Mouse (Mus musculus) kidney, adult 11 months (tissue): ENCODE results near the gene Hnrnpu.

ENCODE experiments used
- DNase-seq: peaks from one replicate; pipeline ENCODE4 v3.0.0; 2022

The Hnrnpu gene

DNA sequence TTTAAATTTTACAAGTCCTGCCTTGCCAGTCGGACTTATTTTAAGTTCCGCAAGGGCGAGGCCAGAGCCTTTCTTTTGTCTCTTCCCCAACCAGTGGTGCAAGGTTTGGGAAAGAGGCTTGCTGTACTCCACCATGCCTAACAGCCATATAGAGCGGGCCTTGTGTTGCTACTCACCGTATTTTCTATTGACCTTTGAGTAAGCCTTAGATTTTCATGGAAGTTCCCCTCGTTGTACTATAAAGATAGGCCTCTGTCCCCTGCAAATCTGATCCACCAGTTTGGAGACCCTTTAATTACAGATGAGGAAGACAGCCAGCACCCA is 683 bp upstream of the Hnrnpu start:
- peak; percentile 37 for DNase-seq

DNA sequence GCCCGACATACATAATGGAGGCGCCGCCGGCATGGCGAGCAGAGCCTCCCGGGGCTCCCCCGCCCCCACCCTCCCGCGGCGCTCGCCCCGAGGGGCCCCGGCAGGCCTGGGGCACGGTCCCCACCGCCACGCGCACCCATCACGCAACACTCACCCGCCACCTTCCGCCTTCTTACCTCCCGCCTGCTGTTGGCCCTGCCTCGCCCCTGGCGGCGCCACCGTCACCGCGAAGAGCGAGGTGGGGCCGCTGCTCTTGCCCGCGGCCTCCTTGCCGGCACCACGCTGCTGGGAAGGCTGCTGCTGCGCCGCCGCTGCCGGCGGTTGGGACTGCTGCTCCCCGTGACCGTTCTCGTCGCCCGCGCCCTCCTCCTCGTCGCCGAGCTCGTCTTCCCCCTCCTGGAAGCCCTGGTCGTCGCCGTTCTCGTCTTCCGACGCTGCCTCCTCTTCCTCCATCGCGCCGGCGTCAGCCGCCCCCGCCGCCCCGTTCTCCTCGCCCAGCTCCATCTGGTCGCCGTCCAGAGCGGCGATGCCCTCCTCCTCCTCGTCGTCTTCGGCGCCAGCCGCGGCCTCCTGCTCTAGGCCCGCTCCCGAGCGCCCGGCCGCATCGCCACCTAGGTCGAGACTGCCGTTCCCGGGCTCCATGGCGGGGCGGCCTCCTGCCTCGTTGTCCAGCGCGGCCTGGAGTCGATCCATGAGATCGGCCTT is 668 bp downstream of the Hnrnpu start:
- peak; percentile 37 for DNase-seq

GRCm38 (mm10) chr1:178336289-178336775 is 1.3 kb downstream of the Hnrnpu start:
- DNase-seq, result peak; percentile 92

GRCm38 (mm10) chr1:178335860-178336261 is 1.7 kb downstream of the Hnrnpu start:
- no peak for DNase-seq

DNA sequence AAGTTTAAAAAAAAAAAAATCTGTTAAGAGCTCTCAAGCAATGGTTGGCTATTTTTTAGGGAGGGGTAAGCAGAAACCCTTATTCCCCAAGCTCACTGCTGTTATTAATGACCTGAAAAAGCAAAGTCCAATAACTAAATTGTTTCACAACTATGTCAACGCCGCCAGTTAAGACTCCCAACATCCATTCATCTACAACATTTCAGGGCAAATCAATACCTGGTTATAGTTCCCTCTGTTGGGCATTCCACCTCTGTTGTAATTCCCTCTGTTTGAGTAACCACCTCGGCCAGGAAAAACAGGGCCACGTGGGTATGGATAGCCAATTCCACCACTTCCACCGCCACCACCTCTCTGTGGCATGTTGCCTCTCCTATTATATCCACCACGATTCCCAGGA is 7.7 kb downstream of the Hnrnpu start:
- no peak for DNase-seq

DNA sequence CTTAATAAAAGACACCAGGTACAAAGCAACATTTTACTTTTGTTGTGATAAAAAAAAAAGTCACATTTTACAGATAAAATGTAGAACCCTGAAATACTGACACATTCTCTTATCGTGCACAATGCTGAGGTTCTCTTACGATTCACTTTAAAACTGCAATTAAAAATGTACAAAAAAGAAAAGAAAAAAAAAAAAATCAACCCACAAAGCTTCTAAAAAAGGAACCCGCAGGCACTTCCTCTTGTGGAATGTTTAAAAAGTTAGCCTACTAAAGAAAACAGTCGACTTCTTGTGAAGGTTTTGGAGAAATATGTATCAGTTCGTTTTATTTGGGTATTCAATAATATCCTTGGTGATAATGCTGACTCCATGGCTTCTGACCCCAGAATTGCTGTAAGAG is 8.6 kb downstream of the Hnrnpu start:
- DNase-seq, result no peak

GRCm38 (mm10) chr1:178326950-178327349 is 10.6 kb downstream of the Hnrnpu start:
- no peak for DNase-seq

- no peak for DNase-seq
Observed at GRCm38 (mm10) chr1:178326357-178326756, 11.2 kb downstream of the Hnrnpu start.

- no peak for DNase-seq
Observed at GRCm38 (mm10) chr1:178324568-178324967, 13.0 kb downstream of the Hnrnpu start.

DNA sequence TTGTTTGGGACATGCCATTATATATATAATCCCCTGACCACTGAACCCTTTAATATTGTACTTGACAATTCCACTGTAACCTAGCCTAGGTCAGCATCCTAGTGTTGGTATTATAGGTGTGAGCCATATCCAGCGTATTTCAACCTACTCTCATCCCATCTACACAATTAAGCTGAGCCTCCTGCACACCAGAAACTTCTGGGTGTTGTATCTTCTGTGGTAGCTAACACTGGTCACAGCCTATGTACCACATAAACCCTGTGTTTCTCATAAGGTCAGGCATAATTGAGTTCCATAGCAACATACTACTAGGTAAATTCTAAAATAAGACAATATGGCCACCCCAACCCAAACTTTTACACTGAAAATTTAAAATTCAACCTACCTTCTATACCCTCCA is 14.4 kb downstream of the Hnrnpu start:
- no peak for DNase-seq

DNA sequence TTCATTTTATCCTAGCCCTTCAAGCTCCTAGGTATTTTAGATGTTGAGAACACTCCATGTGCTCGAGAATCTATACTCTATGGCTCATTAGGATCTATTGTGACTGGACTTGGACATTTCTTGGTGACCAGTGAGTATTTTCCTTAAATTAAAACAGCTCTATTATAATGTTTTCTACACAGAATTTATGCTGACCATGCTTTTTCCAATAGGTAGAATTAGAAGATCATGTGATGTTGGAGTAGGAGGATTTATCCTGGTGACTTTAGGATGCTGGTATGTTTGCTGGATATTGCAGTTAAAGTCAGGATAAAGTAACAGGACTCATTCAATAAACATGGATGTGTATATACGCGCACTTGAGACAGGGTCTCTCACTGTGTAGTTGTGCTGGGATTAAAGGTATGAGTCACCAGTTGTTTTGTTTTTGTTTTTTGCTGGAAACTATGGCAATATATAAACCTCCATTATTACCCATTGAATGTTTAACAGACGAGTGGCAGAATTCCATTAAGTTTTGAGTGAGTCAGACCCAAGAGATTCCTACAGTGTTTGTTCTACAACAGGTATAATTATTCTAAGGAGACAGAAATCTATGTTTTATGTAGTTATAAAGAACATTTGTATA is 15.8 kb downstream of the Hnrnpu start:
- no peak for DNase-seq

- no peak for DNase-seq
Observed at GRCm38 (mm10) chr1:178320723-178321590, 16.6 kb downstream of the Hnrnpu start.

DNA sequence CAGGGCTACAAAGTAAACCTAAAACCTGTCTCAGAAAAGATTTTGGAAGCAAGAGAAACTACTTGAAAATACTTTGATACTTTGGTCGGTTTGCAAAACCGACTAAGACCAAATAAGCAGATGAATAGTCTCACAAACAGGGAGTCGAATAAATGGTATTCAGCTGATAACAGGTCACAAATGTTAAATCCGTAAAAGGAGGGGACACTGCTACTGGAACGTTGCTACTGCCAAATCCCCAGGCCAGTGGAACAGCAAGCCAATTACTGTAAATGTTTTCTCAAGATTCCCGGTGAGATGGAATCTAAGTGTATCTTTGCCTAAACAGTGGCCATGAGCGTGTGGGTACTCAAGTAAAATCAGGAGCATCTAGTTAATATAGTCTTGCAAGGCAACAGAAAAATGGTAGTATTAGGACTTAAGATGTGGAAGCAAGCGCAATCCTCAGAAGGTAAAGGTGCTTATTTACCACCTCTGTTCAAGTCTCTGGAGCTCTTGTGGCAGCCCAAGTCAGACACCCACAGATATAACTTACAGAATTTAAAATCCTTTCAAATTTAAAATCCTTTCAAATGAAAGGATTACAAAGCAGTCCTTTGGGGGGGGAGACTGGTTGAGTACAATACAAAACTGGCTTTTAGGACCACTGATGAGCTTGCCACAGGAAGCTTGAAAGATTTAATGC is 17.4 kb downstream of the Hnrnpu start:
- no peak for DNase-seq

DNA sequence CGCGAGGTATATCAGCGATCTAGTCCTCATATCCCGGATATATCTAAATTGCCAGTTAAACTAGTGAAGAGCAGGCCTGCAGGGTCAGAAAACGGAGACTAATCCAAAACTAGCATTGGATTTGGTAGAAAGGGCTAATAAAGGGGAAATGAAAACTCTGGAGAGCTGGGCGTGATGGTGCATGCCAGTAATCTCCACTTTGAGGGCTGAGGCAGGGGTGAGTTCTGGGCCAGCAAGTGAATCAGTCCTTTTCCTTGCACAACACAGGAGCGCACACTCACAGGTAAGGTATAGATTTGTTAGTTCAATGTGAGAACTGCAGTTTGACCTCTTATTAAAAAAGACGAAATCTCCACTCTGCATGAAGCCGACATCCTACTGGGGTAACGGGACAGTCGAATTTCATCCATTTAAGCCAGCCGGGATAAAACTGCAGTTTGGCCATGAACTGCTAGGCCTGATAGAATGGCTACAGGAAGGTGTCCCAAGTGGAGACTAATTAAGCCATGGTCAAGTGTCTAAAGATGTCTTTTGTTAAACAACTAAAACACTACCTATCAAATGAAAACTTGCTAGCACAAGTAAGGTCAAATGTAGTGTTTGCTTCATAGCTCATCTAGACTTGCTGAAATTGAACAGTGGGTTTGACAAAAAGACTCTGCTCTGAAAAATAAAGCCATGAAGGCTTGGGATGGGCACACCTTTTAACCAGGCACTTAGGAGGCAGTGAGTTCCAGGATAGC is 18.1 kb downstream of the Hnrnpu start:
- DNase-seq, result no peak

- DNase-seq, result peak; percentile 96
Observed at GRCm38 (mm10) chr1:178318389-178319184, 19.0 kb downstream of the Hnrnpu start, which contains the start of gene Cox20. Gene Cox20, plus strand, starts transcription at chr1:178319130.

DNA sequence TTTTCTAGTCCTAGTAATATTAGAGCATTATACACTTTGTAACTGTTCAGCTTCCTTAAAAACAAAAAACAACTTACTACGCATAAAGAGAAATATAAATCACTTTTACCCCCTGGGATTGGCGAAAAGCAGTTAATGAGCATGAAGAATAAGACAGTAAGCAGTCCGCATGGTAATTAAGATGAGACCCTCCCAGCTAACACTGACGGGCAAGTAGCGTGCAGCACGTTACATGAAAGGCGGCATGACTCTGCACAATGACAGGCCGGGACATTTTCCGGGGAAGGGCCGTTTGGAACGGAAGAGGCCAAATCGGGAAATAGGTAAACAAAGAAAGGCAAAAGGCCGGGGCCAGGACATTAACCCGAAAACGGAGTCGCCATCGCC is 19.6 kb downstream of the Hnrnpu start:
- DNase-seq, result no peak

- no peak for DNase-seq
Observed at GRCm38 (mm10) chr1:178317275-178318001, 20.2 kb downstream of the Hnrnpu start.

GRCm38 (mm10) chr1:178314236-178314635 is 23.4 kb downstream of the Hnrnpu start:
- DNase-seq, result no peak

DNA sequence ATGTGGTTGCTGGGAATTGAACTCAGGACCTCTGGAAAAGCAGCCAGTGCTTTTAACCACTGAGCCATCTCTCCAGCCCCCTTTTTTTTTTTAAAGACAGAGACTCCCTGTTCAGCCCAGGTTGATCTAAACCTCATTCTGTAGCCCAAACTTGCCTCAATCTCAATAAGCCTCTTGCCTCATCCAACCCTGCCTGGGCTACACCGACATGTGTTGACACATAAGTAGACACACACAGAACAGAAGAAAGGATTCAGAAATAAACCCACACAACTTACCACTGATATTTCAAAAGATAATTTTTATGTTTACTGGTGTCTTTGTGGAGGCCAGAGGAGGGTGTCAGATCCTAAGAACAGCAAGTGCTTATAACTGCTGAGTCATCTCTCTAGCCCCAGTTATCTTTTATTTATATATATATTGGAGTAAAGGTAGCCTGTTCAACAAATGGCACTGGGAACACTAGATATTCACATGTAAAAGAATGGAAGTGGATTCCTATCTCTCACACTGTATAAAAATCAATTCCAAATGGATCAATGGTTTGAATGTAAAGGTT is 24.5 kb downstream of the Hnrnpu start:
- no peak for DNase-seq

GRCm38 (mm10) chr1:178310128-178310527 is 27.5 kb downstream of the Hnrnpu start:
- no peak for DNase-seq
